Mouse (Mus musculus) WW6 (cell line): ENCODE measurements around the gene Gm21882.
"Not testable (repeated sequence)": the region's sequence is repeated elsewhere in the genome, so short reads cannot be mapped to it uniquely, and the experiment has no call there.

Experiments
- DNase-seq: peaks from one replicate; pipeline ENCODE4 v3.0.0-alpha.2; 2013; ENCODE audit warnings: low read depth, low spot score

The Gm21882 gene

DNA sequence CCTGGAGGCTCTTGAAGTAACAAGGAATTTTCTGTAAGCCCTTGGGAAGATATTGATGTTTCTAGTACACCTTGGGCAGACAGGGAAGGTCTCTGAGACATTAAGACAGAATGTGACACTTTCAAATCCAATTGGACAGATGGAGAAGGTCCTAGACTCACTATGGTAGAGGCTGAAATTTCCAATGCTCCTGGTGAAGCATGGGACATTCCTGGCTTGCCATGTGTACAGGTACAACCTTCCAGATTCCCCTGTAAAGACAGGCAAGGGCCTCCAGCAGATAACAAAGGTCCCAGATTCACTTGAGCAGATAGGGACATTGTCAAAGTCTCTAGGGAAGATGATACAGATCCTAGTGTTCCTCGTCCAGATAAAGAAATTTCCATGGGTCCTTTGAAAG is at the start of gene Gm21882:
Gene Gm21882 (minus strand): TSS at position 101 of the 400 bp plus-strand sequence.
- not testable (repeated sequence) for DNase-seq
